Mouse (Mus musculus): ENCODE measurements at regions not wholly inside any gene's neighbourhood (a gene's known extent, or its start where the extent isn't known, plus 50 kb on each side); places are given as distances from the start of the nearest gene placed in this dataset.
A peak's percentile ranks its signal among the peaks of the same experiment; 100 is the strongest.

- DNase-seq: no peak
These were observed 428.1 kb downstream of the Trib2 start for GRCm38 (mm10) chr12:15388574-15388973.

GRCm38 (mm10) chr12:15357808-15358207 lies 458.9 kb downstream of the Trib2 start:
- no peak for DNase-seq

GRCm38 (mm10) chr12:15320697-15321449 lies 495.8 kb downstream of the Trib2 start:
- no peak for DNase-seq

- DNase-seq: no peak
These were observed 497.1 kb downstream of the Trib2 start for GRCm38 (mm10) chr12:15319647-15320046.

GRCm38 (mm10) chr12:15294898-15295297 lies 521.8 kb downstream of the Trib2 start:
- DNase-seq: no peak

GRCm38 (mm10) chr12:15262165-15262564 lies 554.6 kb downstream of the Trib2 start:
- DNase-seq: no peak

- DNase-seq: no peak
These were observed 555.1 kb downstream of the Trib2 start for GRCm38 (mm10) chr12:15261604-15262003.

GRCm38 (mm10) chr12:15260907-15261415 lies 555.8 kb downstream of the Trib2 start:
- no peak for DNase-seq

- DNase-seq: no peak
These were observed 571.8 kb downstream of the Trib2 start for GRCm38 (mm10) chr12:15244966-15245365.

- DNase-seq: peak; percentile 42
These were observed 594.1 kb downstream of the Trib2 start for GRCm38 (mm10) chr12:15222497-15223170.

GRCm38 (mm10) chr12:15218504-15218903 lies 598.2 kb downstream of the Trib2 start:
- DNase-seq: peak; percentile 46

- no peak for DNase-seq
These were observed 600.5 kb downstream of the Trib2 start for GRCm38 (mm10) chr12:15216180-15216579.

GRCm38 (mm10) chr12:15174411-15175041 lies 642.2 kb downstream of the Trib2 start:
- no peak for DNase-seq

- no peak for DNase-seq
These were observed 654.1 kb downstream of the Trib2 start for GRCm38 (mm10) chr12:15162605-15163004.

- no peak for DNase-seq
These were observed 654.9 kb downstream of the Trib2 start for GRCm38 (mm10) chr12:15161864-15162263.

GRCm38 (mm10) chr12:15160478-15160998 lies 656.2 kb downstream of the Trib2 start:
- DNase-seq: no peak

GRCm38 (mm10) chr12:15146398-15146797 lies 670.3 kb downstream of the Trib2 start:
- no peak for DNase-seq

GRCm38 (mm10) chr12:15137039-15137438 lies 679.7 kb downstream of the Trib2 start:
- no peak for DNase-seq

GRCm38 (mm10) chr12:15124179-15124578 lies 692.5 kb downstream of the Trib2 start:
- DNase-seq: no peak

- no peak for DNase-seq
These were observed 694.0 kb downstream of the Trib2 start for GRCm38 (mm10) chr12:15122586-15123212.

- no peak for DNase-seq
These were observed 701.2 kb downstream of the Trib2 start for GRCm38 (mm10) chr12:15115556-15115955.

GRCm38 (mm10) chr12:15114793-15115192 lies 701.9 kb downstream of the Trib2 start:
- DNase-seq: no peak

- no peak for DNase-seq
These were observed 705.7 kb downstream of the Trib2 start for GRCm38 (mm10) chr12:15111049-15111448.
